Mouse (Mus musculus): ENCODE data around the gene B130006D01Rik.
"Not testable (repeated sequence)": the region's sequence is repeated elsewhere in the genome, so short reads cannot be mapped to it uniquely, and the experiment has no call there.

The B130006D01Rik gene

DNA sequence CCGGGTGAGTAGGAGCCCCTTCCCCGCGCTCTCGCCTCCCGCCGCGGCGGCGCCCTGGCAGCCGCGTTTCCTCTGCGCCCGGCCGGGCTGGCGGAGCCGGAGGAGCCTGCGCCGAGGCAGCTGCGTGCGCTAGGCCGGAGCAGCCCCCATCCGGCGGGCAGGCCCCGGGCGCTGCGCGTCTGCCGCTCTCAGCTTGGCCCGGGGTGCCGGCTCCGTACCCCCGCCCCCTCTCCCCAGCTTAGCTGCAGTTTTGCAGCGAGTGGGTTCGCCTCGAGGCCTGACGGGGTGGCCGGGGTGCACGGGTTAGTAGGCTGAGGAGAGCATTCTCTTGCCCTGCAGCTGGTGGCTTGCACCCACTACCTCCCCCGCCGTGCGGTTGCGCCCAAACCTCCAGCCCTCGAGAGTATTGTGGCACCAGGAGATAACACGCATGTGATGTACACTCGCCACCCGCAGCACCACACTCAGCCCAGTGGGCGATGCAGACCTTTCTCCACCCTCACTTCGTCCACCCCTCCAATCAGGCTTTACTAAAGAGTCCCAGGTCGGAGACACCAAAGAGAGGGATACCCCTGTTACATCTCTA is 10.1 kb upstream of the B130006D01Rik start:
- DNase-seq (ENCODE audit: low spot score in 2 of 2) = peak; percentile 53 to 61

DNA sequence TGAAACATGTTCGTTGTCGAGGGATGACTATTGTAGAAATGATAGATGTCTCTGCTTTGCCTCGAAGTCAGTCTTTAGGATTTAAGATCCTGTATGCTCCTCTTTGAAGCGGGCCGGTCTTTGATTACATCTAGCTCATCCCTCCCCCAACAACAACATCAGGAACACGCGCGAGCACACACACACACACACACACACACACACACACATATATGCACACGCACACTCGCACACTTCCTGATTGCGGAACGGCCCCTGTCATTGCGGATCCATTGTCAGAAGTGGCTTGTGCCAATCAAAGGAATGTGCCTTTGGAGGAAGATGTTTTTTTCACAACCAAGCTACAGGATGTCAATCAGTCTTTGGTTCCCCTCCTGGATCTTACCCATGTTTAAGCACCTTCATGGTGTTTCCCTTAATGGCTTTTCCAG is 9.6 kb upstream of the B130006D01Rik start:
- DNase-seq (ENCODE audit: low spot score in 2 of 2) = no peak

DNA sequence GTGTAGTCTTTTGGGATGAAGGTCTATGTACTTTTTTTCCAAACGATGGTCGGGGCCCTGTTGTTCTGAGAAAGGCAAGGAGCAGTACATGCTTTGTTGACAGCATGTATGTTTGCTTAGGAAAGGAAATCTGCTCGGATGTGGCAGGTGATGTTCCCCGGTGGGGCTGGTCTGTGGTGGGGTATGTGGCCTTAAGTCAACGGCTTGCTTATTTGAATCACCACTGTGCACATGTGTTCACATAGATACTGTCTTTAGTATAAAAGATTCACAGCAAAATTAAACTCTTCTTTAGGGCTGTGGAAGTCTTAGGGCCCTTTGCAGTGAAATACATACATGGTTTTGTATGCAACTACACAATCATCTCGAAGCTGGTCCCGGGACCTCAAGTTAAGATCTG is 9.0 kb upstream of the B130006D01Rik start:
- DNase-seq (ENCODE audit: low spot score in 2 of 2) = no peak

DNA sequence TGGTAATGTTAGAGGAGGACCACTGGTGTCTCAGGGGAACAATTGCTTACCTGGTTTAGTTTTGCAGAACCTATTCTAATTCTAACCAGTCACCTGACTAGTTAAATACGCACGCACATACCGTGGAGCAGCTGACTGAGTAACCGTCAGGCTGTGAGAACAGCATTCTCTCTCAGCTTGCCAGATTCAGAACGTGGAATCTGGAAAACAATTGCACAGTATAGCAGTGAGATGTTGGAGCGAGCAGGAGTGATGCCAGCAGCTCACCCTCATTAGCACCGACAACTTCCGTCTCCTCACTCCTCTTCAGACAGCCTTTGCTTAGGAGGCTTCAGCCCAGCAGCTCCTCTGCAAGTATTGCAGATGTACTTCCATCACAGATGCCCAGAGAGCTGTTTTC is 7.3 kb upstream of the B130006D01Rik start:
- peak in 1 of 2 experiments; percentile 14 for DNase-seq (ENCODE audit: low spot score in 2 of 2)

DNA sequence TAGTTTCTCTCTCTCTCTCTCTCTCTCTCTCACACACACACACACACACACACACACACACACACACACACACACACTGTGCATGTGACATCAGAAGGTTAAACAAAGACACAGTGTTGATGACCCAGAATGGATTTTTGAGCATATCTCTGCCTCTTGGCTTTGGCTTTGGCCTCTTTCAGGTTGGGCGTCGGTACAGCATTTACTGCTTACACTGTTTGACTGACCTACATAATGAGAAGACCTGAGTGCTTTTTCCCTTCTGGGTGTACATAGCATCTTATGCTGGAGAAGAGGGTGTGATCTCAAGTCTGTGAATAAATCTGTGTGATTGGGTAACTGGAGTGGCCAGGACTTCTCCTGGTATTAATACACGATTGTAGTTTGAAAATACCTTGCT is 4.0 kb upstream of the B130006D01Rik start:
- DNase-seq (ENCODE audit: low spot score in 2 of 2) = no peak

DNA sequence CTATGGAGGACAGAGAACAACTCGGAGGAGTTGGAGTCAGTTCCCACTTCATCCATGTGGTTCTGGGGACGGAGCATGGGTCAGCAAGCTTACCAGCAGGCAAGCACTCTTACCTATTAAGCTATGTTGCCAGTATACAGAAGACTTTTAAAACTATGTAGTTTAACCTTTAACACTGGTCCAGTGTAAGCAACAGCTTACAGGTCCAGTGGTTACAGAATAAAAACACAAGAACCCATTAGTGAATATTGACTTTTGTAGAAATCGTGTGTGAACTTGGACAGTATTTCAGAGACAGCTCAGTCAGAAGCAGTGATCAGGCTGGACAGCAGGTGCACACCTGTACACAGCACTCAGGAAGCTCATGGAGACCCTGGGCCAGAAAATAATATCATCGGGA is 1.1 kb downstream of the B130006D01Rik start:
- no peak for DNase-seq (ENCODE audit: low spot score in 2 of 2)

DNA sequence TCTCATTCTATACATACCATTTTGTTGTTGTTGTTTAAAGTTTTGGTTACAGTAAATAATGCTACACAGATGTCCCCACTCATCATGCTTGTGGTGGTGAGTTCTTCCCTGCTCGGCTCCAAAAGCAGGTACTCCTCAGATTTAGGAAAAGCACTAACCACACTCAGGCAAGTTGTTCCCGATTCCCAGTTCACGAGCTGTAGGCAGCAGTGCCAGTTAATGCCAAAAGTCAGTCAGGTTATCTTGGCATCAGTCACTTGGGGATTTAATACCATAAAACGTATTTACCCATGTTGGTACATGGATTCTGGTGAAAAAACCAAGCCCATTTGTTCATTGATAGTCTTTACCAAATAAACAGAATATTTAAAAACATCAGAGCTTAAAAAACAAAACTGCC is 2.8 kb downstream of the B130006D01Rik start:
- DNase-seq (ENCODE audit: low spot score in 2 of 2) = no peak

DNA sequence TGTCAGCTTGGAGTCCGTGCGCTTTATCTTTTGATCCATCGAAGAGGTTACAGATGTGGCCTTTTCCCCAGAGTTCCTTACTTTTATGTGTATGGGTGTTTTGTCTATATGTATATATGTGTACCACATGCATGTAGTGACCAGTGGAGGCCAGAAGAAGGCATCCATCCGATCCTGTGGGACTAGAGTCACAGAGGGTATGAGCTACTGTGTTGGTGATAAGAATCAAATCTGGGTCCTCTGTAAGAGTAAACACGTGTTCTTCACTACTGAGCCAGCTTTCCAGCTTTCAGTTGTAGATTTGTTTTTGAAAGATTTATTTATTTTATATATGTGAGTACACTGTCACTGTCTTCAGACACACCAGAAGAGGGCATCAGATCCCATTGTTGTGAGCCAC is 4.6 kb downstream of the B130006D01Rik start:
- DNase-seq (ENCODE audit: low spot score in 2 of 2) = no peak

DNA sequence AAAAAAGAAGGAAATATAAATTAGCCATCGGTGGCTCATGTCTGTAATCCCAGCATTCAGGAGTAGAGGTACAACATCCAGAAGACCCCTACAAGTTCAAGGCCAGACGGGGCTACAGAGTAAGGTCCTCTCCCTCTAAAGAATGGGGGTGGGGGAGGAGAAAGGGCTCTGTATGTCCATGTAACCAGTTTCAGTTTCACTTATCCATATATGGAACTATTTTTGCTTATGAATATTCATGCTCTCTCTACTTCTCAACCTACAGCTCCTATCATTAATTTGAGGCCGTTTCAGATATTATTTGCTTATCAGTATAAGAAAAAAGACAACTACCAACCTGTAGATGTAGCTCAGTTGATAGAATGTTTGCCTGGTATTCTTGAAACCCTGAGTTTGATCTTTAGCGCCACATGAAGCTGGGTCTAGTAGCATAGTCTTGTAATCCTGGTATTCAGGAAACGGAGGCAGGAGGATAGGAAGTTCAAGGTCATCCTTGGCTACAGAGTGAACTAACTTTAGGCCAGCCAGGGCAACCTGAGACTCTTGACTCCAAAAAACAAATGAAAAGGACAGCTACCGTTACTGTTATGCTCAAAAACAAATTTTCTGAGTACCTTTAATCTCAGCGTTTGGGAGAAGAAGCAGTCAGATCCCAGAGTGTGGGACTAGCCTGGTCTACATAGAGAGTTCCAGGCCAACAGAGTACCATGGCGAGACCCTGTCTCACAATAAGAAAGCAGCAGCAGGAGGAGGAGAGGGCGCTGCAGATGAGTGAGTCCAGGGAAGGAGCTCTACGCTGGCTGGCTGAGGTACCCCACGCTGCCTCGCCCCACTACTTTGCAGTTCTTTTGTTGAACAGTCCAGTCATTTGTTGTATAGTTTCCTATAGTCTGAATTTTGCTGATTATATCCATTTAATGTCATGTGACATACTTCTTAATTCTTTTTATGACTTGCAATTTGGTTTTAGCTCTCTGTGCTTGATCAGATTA is 5.8 kb downstream of the B130006D01Rik start:
- DNase-seq (ENCODE audit: low spot score in 2 of 2) = no peak

DNA sequence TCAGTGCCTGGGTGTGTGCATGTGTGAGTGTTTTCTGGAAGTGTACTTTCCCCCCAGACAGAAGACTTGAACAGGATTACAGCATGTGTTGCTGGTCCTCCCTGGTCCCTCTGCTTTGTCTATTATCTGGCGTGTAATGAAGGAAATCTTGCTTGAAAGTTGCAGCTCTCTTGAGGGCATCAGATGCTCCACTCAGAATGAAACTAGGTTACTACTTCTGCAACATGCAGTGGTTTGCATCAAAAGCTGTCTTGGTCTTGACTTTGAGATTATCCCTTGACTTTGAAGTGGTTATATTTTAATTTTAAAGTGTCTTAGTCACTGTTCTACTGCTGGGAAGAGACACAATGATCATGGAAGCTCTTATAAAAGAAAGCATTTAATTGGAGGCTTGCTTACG is 11.1 kb downstream of the B130006D01Rik start:
- no peak for DNase-seq (ENCODE audit: low spot score in 2 of 2)

DNA sequence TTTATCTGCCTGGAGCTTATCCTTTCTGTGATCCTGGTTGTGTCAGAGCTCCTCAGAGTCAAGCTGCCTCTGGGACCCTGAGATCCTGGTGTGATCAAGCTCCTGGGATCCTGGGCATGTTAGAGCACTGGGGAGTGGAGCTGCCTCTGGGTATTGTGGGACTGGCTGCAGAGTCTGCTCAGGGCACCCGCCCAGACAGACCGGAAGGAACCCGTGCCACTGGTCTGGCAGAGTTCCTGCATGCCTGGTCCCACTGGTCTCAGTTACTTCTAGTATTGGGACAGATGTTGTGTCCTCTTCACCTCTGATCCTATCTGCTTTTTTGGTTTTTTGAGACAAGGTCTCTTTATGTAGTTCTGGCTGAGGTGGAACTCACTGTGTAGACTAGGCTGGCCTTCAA is 14.4 kb downstream of the B130006D01Rik start:
- no peak for DNase-seq (ENCODE audit: low spot score in 2 of 2)

DNA sequence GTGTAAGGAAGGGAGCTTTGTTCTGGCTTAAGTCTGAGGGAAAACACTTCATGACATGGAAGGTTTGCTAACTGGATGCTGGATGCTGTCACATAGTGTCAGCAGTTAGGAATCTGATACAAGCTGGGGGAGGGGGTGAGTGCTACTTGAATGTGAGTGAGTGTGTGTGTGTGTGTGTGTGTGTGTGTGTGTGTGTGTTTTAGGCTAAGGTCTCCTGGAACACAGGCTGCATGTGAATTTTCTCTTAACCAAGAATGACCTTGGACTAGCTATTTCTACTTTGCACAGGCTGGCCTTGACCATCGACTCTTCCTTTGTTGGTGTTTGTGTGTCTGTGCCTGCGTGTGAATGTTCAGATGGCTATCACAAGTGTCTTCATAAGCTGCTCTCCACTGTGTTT is 21.1 kb downstream of the B130006D01Rik start:
- DNase-seq (ENCODE audit: low spot score in 2 of 2) = no peak

DNA sequence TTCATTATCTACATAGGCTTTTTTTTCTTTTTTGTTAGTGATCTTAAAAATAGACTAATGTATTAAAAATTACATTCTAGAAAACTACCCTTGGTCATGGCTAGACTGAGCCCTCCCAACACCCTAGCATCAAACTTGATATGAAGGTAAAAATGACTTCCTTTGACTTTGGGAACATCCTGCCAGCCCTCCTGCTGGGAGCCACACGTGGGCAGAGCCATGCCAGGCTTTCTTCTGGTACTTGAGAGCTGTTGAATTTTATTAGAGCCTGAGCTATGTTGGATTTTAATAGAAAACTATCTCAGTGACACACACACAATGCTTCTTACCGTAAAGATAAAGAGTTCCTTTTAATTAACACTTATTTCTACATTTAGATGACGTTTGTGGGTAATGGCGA is 23.4 kb downstream of the B130006D01Rik start:
- no peak for DNase-seq (ENCODE audit: low spot score in 2 of 2)

DNA sequence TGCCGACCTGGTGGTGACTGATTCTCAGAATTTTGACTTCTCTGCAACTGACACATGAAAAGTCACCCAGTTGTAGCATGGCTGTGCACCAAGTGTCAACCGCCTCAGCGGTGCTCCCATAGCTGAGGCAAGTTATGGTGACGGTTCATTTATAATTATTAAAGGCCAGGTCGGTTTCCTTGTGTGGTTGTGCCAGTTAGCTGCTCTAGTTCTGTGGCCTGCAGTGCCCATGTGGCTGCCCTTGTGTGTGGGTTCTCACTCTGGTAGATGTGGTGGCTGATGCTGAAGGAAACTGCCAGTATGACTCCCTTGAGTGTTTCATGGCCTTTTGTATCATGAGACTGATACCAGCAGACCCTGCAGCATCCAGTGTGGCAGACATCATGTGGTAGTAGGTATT is 24.9 kb downstream of the B130006D01Rik start:
- DNase-seq (ENCODE audit: low spot score in 2 of 2) = no peak

DNA sequence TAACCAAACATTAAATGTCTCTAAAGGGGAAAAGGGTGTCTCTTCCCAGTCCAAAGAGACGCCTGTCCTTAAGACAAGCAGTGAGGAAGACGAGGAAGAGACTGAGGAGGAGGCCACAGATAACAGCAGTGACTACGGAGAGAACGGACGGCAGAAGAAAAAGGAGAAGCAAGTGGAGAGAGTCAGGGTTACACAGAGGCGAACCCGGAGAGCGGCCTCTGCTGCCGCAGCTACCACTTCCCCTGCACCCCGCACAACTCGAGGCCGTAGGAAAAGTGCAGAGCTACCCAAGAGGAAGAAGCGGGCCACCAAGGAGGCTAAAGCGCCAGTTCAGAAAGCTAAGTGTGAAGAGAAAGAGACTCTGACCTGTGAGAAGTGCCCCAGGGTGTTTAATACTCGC is 26.2 kb downstream of the B130006D01Rik start:
- DNase-seq (ENCODE audit: low spot score in 2 of 2) = no peak

DNA sequence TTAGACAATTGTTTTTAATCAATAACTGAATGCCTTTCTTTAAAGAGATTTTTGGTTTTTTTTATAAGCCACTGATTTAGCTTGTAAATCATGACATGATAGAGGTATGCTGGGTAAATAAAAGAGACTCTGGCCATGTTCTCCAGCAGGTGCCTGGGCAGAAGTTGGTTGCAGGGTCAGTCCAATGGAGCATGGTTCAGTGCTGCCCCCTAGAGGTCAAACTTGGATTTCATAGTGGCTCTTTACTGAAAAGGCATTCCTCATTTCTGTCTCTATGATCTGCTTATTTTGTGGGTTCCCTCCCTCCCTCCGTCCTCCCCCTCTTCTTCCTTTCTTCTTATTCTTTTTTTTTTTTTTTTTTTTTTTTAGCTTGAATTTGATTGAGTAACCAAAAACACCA is 27.6 kb downstream of the B130006D01Rik start:
- peak; percentile 58 to 84 for DNase-seq (ENCODE audit: low spot score in 2 of 2)

DNA sequence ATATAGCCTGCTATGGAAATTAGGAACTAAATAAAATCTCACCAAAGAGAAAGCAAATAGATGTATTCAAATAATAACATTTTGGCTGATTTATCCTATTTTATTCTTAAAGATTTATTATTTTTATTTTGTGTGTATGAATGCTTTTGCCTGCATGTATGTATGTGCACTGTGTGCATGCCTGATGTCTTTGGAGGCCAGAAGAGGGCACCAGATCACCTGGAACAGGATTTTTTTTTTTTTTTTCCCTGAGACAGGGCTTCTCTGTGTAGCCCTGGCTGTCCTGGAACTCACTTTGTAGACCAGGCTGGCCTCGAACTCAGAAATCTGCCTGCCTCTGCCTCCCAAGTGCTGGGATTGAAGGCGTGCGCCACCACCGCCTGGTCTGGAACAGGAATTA is 31.8 kb downstream of the B130006D01Rik start:
- not testable (repeated sequence) for DNase-seq (ENCODE audit: low spot score in 2 of 2)

DNA sequence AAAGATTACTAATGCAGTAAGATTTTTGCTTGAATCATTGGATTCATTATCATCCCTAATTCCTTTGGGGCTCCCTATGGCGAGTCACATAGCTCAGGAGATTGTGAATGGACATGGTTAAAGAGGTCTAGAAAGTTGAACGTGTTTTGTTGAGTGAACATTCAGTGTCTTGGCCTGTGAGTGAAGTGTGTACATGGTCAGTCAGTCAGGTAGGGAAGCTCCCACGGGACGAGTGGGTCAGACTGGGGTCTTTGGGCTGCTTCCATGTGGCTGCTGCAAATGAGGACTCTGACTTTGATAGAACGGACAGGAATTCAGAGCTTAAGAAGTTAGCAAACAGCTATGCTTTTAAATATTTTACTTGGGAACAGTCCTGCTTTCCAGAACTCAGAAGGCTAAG is 37.1 kb downstream of the B130006D01Rik start:
- DNase-seq (ENCODE audit: low spot score in 2 of 2) = no peak

DNA sequence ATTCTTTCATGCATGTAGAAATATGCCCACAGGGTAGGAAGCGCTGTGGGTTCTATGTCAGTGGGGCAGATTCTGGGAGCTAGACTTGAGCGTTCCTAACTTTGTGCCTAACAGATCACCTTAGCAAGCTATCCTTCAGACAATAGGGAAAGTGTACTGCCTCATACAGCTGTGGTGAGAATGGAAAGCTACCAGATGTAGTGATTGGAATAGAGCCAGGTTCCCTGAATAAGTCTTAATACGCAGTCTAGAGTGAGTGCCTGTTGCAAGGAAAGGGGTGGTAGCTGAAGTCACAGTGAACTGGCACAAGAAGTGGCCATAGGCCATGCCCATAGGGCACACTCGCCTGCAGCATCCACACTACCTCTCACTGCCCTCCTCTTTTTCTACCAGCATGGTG is 39.6 kb downstream of the B130006D01Rik start:
- no peak for DNase-seq (ENCODE audit: low spot score in 2 of 2)

DNA sequence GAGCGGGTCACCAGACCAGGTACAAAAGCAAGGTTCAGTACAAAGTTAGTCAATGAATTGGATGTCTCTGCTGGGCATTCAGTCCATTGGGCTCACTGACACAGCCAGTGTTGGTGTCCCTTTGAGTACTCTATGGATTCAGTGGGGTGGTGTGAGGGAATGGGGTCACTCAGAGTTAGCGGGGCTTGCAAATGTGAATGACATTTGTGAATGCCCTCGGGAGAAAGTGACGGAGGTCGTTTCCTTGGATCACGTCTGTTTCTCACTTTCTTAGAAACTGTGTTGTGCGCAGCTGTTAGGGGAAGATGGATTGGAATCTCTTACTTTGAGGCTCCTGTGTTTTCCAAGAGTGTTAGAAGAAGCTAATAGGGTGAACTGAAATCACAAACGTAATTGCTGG is 41.4 kb downstream of the B130006D01Rik start:
- no peak for DNase-seq (ENCODE audit: low spot score in 2 of 2)

DNA sequence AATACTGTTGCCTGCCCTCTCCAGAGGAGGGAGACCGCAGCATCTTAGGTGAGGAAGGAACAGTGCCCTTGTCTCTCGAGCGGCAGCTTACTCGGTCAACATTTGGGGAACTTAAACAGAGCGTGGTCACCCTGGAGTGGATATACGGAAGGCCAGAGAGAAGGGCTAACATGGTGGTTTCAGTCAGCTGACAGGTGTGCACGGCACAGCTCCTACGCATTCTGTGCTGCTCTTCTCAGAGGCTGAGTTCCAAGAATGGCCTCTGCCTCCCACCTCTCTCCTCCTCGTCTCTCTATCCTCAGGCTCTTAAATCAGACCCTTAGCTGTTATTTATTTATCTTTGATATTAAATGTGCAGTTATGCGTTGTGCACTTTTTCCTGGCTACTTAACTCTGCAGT is 41.9 kb downstream of the B130006D01Rik start:
- no peak for DNase-seq (ENCODE audit: low spot score in 2 of 2)

DNA sequence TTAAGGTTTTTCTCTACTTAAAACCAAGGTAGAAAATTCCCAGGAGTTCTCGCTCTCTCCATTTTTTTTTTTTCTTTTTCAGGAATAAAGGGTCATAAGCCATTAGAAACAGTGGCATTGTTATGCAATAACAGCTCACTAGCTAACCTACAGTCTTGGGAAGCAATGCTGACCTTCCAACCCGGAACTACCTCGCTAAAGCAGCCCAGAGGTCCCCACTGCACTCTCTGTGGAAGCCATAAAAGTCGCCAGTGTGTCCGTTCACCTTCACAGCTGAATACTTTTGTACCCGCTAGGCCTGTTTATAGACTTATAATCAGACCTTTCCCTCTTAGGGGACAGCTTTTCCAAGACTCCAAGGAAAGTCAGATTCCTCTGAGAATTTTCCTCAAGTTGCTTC is 44.9 kb downstream of the B130006D01Rik start:
- DNase-seq (ENCODE audit: low spot score in 2 of 2) = no peak

DNA sequence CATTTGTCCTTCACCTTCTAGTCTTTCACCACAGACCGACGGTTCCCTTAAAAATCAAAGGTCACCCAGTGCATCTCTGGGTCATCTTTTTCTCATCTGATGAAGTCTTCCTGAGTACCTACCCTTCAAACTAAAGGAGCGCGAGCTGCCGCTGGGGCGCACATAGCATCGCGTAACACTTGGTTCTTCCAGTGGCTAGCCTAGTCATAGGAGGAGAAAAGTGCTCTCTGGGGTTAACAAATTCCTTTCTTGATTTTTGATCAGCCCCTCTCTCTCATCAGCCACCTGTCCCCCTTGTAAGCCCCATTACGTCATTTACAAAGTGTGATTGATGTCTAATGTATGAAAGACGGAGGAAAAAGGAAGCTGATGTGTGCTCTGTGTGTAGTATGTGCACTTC is 45.8 kb downstream of the B130006D01Rik start:
- DNase-seq (ENCODE audit: low spot score in 2 of 2) = no peak

Measured in frontal cortex, postnatal 36 days (tissue).